Comparison of ENCODE assay signal across 13 mouse cellular contexts in the genomic region with DNA sequence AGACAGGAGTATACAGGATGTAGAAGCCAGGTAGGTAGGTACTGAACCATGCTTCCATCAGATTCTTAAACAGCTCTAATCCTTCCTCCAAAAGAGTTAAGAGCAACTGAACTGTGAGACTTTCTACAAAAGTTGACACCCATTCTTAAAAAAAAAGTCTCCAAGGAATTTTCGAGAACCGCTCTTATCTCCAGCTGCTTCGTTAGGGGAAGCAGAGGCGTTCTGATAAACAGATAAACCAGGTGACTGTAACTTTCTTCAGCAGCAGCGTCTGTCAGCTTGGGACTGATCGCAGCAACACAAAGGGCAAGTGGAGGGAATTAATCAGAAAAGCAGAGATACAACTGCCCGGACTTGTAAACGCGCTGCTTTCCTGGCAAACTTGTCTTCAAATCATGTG.
"Had no signal": no experiment of that assay in that cellular context is flagged by ENCODE, and none has a peak within 500 bp of the region (broad histone marks: within the 10 kb centered on the region; RNA-seq: fewer than 3 reads in every experiment).

No protein-coding gene starts in this region.

- DNase-seq: kidney, postnatal 10 days; kidney, postnatal 36 days; layer of hippocampus, postnatal 36 days; liver, embryonic 13.5 days; lung, adult 2 months; lung, postnatal 14 days; lung, postnatal 4 days; midbrain, embryonic 14.5 days; thymus, adult 2 months; thymus, postnatal 14 days; thymus, postnatal 4 days had no signal

- H3K36me3 ChIP-seq: liver, embryonic 13.5 days had no signal

- H3K4me3 ChIP-seq: left cerebral cortex, adult 2 months; liver, embryonic 13.5 days had no signal

- H3K9me3 ChIP-seq: liver, embryonic 13.5 days had no signal

- H3K27ac ChIP-seq: left cerebral cortex, adult 2 months; liver, embryonic 13.5 days had no signal

- H3K9ac ChIP-seq: liver, embryonic 13.5 days had no signal

- H3K4me2 ChIP-seq: liver, embryonic 13.5 days; midbrain, embryonic 11.5 days had no signal
